Mouse (Mus musculus) CH12.LX (cell line): ENCODE measurements around the gene Prkcsh.

Experiments used
- CTCF ChIP-seq, 2 experiments: IDR thresholded peaks in 1 of 2; conservative IDR thresholded peaks in 1 of 2; 2 replicates each; pipeline ENCODE4 v1.5.1; 2011 to 2012; ENCODE audit warnings: low read depth in 2 of 2, low read length in 2 of 2, improper control_type of control experiment in 1 of 2, inconsistent platforms in 1 of 2, mild to moderate bottlenecking in 1 of 2, moderate library complexity in 1 of 2
- KAT2A ChIP-seq: IDR thresholded peaks from 2 replicates; pipeline ENCODE4 v1.6.1; 2012; ENCODE audit warnings: low read length, improper control_type of control experiment, inconsistent platforms; ENCODE audit not compliant: insufficient replicate concordance
- MAZ ChIP-seq: IDR thresholded peaks from 2 replicates; pipeline ENCODE4 v1.6.1; 2012; ENCODE audit warnings: low read depth, mild to moderate bottlenecking, inconsistent platforms, low read length, improper control_type of control experiment, moderate library complexity
- POLR2AphosphoS2 ChIP-seq: IDR thresholded peaks from 2 replicates; pipeline ENCODE4 v1.6.1; 2011; ENCODE audit warnings: low read depth, low read length, improper control_type of control experiment
- RCOR1 ChIP-seq: conservative IDR thresholded peaks from 2 replicates; pipeline ENCODE4 v1.6.1; 2012; ENCODE audit warnings: low read depth, mild to moderate bottlenecking, inconsistent platforms, low read length, improper control_type of control experiment
- SIN3A ChIP-seq: IDR thresholded peaks from 2 replicates; pipeline ENCODE4 v1.6.1; 2012; ENCODE audit warnings: low read length, improper control_type of control experiment, inconsistent platforms
- UBTF ChIP-seq: IDR thresholded peaks from 2 replicates; pipeline ENCODE4 v1.6.1; 2012; ENCODE audit warnings: low read depth, mild to moderate bottlenecking, inconsistent platforms, low read length, improper control_type of control experiment, moderate library complexity
- ZKSCAN1 ChIP-seq: IDR thresholded peaks from 2 replicates; pipeline ENCODE4 v1.6.1; 2012; ENCODE audit warnings: low read depth, inconsistent platforms, low read length, improper control_type of control experiment, borderline replicate concordance

GRCm38 (mm10) chr9:21962010-21962409, 40.6 kb upstream of the Prkcsh start:
- TF ChIP-seq SIN3A: no peak
- no peak for TF ChIP-seq CTCF (conservative IDR thresholded peaks at IDR 0.05 in 1 of 2, IDR thresholded peaks at IDR 0.05 in 1 of 2; ENCODE audit: low read depth in 2 of 2, low read length in 2 of 2)
- no peak for TF ChIP-seq POLR2AphosphoS2
- no peak for TF ChIP-seq KAT2A
- no peak for TF ChIP-seq UBTF
- TF ChIP-seq MAZ: no peak
- no peak for TF ChIP-seq RCOR1
- no peak for TF ChIP-seq ZKSCAN1
